Mouse (Mus musculus) heart, embryonic 15.5 days (tissue): ENCODE results near the gene Ccdc97. TPM values are rescaled to one million over a fixed set of nuclear protein-coding genes. Genes with fewer than 3 reads are reported as not detected.

Source experiments
- ATAC-seq: fragments of 200-750 bp; cut with Nextera tagmentation; replicated peaks from 2 replicates; pipeline ENCODE4 v1.8.0; 2017; ENCODE audit warnings: low read depth, moderate TSS enrichment; ENCODE audit not compliant: insufficient number of reproducible peaks, insufficient read depth, low FRiP score
- H3K27ac ChIP-seq: fragments of 300-500 bp; sonication (generic); 2 replicates; pipeline ENCODE4 v1.5.1; 2015; ENCODE audit warnings: mild to moderate bottlenecking, inconsistent platforms
- H3K27me3 ChIP-seq: fragments of 300-500 bp; sonication (generic); 2 replicates; pipeline ENCODE4 v1.6.1; 2015; ENCODE audit warnings: inconsistent platforms
- H3K36me3 ChIP-seq: fragments of 300-500 bp; sonication (generic); 2 replicates; pipeline ENCODE4 v1.6.1; 2015; ENCODE audit warnings: mild to moderate bottlenecking, inconsistent platforms
- H3K4me1 ChIP-seq: fragments of 300-500 bp; sonication (generic); replicated peaks from 2 replicates; pipeline ENCODE4 v1.6.1; 2015; ENCODE audit warnings: inconsistent platforms
- H3K4me2 ChIP-seq: fragments of 300-500 bp; sonication (generic); 2 replicates; pipeline ENCODE4 v1.6.1; 2015; ENCODE audit warnings: inconsistent platforms, mild to moderate bottlenecking, moderate library complexity
- H3K4me3 ChIP-seq: fragments of 300-500 bp; sonication (generic); 2 replicates; pipeline ENCODE4 v1.5.1; 2015; ENCODE audit warnings: mild to moderate bottlenecking, inconsistent platforms
- H3K9ac ChIP-seq: fragments of 300-500 bp; sonication (generic); 2 replicates; pipeline ENCODE4 v1.6.1; 2015; ENCODE audit warnings: mild to moderate bottlenecking, inconsistent platforms
- H3K9me3 ChIP-seq: fragments of 300-500 bp; sonication (generic); replicated peaks from 2 replicates; pipeline ENCODE4 v1.6.1; 2016; ENCODE audit warnings: inconsistent platforms
- WGBS: fragments of 180-500 bp; shearing (Covaris S2); methylation state at CpG from one replicate; pipeline ENCODE4 v1.1.7; 2015; ENCODE audit warnings: mixed read lengths; 5-methylcytosine and 5-hydroxymethylcytosine counted together
- polyA plus RNA-seq: library from polyadenylated mRNA; unstranded; fragments of >200 nt; fragmentation: Nextera tagmentation; extraction: Ambion mirVana; gene quantifications from 2 replicates; pipeline ENCODE4 v1.2.1, GENCODE M21; 2015

The Ccdc97 gene
- polyA plus RNA-seq, 1 experiment from 2014 or later = 17.6 TPM

DNA sequence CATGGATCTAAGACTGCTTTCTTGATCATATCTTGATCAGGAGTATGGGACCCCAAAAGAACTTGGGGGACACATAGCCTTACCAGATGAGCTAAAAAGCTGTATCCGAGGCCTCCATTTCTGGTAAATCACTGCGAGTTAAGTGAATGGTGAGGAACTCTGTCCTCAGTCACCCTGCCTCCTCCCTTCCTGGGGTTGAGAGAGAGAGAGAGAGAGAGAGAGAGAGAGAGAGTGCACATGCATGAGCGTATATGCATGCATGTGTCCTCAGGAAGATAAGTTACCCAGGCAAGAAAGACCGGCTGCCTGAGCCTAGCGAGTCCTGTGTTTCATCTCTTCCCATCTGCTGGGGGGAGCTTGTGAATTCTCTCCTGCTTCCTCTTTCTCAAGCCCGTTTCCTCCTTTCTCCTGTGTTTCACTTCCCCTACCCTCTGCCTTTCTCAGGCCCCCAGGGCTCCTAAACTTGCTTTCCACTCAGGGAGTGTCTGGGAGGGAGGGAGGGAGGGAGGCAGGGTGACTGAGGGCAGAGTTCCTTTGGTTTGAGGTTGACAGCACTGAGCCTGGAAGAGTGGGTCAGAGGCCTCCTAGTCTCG is 12.2 kb downstream of the Ccdc97 start:
- H3K4me1 ChIP-seq = peaks cover 68% of the 10 kb centered on the region
- no peak for ATAC-seq
- H3K27ac ChIP-seq = peak overlapping the region; percentile 81
- 0 out of 2 replicates have a peak, but pooled peaks cover 6% of the 10 kb centered on the region for H3K36me3 ChIP-seq
- no peaks in the 10 kb centered on the region for H3K9me3 ChIP-seq
- 48% methylated on average over 7 of the region's 7 CpGs for WGBS
- H3K4me3 ChIP-seq = no peak overlapping the region
- no peaks in the 10 kb centered on the region for H3K27me3 ChIP-seq
- no peak overlapping the region for H3K4me2 ChIP-seq
- H3K9ac ChIP-seq = no peak overlapping the region

DNA sequence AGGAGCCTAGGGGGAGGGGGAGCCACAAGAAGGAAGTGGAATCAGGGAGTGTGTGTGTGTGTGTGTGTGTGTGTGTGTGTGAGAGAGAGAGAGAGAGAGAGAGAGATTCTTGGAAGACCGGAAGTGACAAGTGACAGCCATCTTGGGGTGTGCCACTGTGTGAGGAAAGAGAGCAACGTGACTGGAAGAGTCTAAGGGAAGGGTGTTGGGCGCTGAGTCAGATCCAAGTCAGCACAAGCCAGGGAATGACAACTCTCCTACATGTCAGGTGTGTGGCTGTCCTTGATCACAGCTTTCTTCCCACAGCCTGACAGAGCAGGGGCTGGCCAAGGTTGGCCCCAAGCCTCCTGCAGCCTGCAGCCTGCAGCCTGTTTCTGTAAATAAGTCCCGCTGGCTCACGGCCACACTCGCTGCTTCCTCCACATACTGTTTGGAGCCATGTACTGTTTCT is 13.1 kb downstream of the Ccdc97 start:
- Histone ChIP-seq H3K36me3 (peaks cover 9% of the 10 kb centered on the region; the same call in 1 of the 2 replicates), H3K27ac (peak overlapping the region; percentile 81), H3K9ac (no peak overlapping the region), H3K27me3 (no peaks in the 10 kb centered on the region), H3K4me2 (0 out of 2 replicates have a peak overlapping the region, but pooled peaks have one; percentile 3), H3K9me3 (no peaks in the 10 kb centered on the region), H3K4me1 (peaks cover 59% of the 10 kb centered on the region), H3K4me3 (no peak overlapping the region)
- WGBS = 44% methylated on average over 6 of the region's 6 CpGs
- 0 out of 2 replicates have a peak, but pooled peaks have one; percentile 7 for ATAC-seq

DNA sequence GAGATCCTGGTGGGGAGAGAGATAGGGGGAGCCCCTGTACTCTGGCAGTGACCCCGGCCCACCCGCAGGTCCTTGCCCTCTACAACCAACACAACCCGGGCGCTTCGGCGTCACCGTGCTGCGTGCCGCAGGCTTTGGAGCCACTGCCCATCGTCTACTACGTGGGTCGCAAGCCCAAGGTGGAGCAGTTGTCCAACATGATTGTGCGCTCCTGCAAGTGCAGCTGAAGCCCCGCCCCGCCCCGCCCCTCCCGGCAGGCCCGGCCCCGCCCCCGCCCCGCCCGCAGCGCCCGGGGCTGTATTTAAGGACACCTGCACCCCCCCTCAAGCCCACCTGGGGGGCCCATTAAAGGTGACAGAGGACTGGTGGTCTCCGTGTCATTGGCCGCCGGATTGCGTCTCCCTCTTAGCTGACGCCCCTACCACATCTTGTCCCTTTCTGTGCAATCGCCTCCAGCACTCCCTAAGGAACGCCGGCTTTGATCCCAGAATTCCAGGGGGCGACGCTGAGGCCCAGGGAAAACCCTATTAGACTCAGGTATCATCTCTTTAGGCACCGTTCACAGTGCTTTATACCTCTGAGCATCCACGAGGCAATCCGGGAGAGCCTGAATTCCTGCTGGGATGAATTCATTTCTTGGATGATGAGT is 14.0 kb downstream of the Ccdc97 start:
- Histone ChIP-seq H3K4me3 (peak overlapping the region; percentile 33), H3K27ac (peak overlapping the region; percentile 38; the same call in 1 of the 2 replicates), H3K36me3 (peaks cover 12% of the 10 kb centered on the region; the same call in 1 of the 2 replicates), H3K9ac (no peak overlapping the region), H3K4me1 (peaks cover 49% of the 10 kb centered on the region), H3K27me3 (no peaks in the 10 kb centered on the region), H3K9me3 (no peaks in the 10 kb centered on the region), H3K4me2 (peak overlapping the region; percentile 62)
- ATAC-seq = no peak
- WGBS = 14% methylated on average over 37 of the region's 37 CpGs

DNA sequence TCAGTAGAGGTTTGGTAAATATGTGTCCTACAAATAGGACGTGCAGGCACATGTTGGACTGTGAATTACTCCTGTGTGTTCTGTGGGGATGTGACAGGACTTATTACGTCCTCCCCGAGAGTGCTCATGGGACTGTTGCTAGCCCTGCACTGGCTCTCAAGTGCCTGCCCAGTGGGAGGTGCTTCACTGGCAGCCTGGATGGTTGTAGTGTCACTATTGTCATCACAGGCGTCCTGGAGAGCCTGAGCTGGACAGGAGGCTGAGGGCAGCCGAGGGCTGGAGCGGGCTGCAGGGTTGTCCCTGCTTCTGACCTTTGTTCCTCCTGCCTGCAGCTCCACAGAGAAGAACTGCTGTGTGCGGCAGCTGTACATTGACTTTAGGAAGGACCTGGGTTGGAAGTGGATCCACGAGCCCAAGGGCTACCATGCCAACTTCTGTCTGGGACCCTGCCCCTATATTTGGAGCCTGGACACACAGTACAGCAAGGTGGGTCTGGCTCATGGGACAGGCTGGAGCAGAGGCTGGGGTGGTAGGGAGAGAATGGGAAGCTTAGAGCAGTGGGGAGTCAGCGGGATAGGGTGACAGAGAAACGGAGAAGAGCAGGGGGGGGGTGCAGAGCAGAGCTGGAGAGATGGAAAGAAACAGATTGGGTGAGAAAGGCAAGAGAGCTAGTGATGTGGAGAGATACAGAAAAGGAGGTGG is 14.9 kb downstream of the Ccdc97 start:
- Histone ChIP-seq H3K4me3 (no peak overlapping the region), H3K27ac (no peak overlapping the region)

DNA sequence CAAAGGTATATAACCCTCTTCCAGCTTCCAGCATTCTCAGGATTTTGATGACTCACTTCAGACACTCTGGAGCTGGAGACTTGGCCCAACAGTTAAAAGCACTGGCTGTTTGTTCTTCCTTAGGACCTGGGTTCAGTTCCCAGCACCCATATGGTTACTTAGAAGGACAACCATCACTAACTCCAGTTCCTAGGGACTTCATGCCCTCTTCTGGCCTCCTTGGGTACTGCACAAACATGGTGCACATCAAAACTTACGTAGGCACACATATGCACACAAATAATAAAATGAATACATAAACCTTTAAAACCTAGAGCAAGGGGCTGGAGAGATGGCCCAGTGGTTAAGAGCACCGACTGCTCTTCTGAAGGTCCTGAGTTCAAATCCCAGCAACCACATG is 16.5 kb downstream of the Ccdc97 start:
- Histone ChIP-seq H3K27me3 (no peaks in the 10 kb centered on the region), H3K4me1 (peaks cover 37% of the 10 kb centered on the region), H3K4me3 (no peak overlapping the region), H3K27ac (no peak overlapping the region), H3K4me2 (no peak overlapping the region), H3K9ac (no peak overlapping the region), H3K9me3 (no peaks in the 10 kb centered on the region), H3K36me3 (peaks cover 12% of the 10 kb centered on the region; the same call in 1 of the 2 replicates)
- no peak for ATAC-seq
- WGBS = 87% methylated on average over 2 of the region's 2 CpGs

More for the DNA sequence above, 14.9 kb downstream of the Ccdc97 start:
- WGBS = 24% methylated on average over 10 of the region's 10 CpGs
- no peak overlapping the region for H3K9ac ChIP-seq
- H3K4me1 ChIP-seq = peaks cover 45% of the 10 kb centered on the region
- H3K4me2 ChIP-seq = peak overlapping the region; percentile 62
- H3K36me3 ChIP-seq = peaks cover 12% of the 10 kb centered on the region; the same call in 1 of the 2 replicates
- ATAC-seq = no peak
- H3K27me3 ChIP-seq = no peaks in the 10 kb centered on the region
- H3K9me3 ChIP-seq = no peaks in the 10 kb centered on the region

DNA sequence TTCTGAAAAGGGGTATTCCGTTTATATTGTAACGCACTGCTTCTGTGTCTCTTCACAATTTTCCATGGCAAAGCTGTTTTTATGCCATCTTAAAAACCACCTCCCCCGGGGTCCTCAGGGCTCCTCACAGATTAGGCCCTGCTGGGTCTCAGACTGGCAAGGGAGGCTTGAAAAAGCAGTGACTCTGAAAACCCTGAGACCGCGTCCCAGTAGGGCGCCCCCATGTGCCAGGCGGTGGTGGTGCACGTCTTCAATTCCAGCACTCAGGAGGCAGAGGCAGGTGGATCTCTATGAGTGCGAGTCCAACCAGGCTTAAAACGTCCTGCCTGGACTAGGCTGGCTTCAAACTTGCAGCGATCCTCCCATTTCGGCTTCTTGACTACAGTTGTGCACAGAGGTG is 18.2 kb downstream of the Ccdc97 start:
- Histone ChIP-seq H3K4me1 (peaks cover 25% of the 10 kb centered on the region), H3K4me2 (no peak overlapping the region), H3K36me3 (peaks cover 17% of the 10 kb centered on the region; the same call in 1 of the 2 replicates), H3K27me3 (no peaks in the 10 kb centered on the region), H3K4me3 (no peak overlapping the region), H3K27ac (no peak overlapping the region), H3K9ac (no peak overlapping the region), H3K9me3 (no peaks in the 10 kb centered on the region)
- WGBS = 73% methylated on average over 12 of the region's 12 CpGs
- no peak for ATAC-seq

DNA sequence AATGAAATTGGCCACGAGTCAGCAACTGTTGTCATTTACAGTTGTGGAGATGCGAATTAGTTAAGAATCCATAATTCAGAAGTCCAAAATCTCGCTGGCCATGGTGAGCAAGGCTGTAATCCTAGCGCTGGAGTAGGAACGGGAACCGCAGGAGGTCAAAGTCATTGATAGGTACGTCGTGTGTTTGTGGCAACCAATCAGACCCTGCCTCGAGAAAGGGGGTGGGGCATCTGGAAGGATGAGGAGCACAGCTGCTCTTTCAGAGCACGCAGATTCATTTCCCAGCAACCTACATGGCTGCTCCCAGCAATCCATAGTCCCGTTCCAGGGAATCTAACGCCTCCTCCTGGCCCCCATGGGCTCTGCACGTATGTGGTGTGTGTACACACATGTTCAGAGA is 19.0 kb downstream of the Ccdc97 start:
- H3K4me2 ChIP-seq = no peak overlapping the region
- H3K4me1 ChIP-seq = peaks cover 16% of the 10 kb centered on the region
- H3K9ac ChIP-seq = no peak overlapping the region
- ATAC-seq = no peak
- no peak overlapping the region for H3K4me3 ChIP-seq
- H3K9me3 ChIP-seq = no peaks in the 10 kb centered on the region
- WGBS = 61% methylated on average over 13 of the region's 13 CpGs
- H3K27me3 ChIP-seq = no peaks in the 10 kb centered on the region
- H3K27ac ChIP-seq = no peak overlapping the region
- H3K36me3 ChIP-seq = peaks cover 17% of the 10 kb centered on the region; the same call in 1 of the 2 replicates

DNA sequence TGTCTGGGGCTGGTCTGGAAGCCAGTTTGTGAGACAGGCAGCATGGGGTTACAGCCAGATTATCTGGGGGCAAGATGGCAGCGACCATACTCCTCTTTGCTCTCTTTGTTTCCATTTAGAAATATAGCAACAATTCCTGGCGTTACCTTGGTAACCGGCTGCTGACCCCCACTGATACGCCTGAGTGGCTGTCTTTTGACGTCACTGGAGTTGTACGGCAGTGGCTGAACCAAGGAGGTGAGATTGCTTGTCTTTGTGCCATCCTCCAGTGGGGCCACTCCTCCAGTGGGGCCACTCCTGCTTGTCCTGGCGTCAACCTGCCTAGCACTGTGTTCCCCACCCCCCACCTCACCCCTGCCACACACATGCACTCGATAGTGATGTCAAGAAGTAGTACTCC is 24.8 kb downstream of the Ccdc97 start:
- ATAC-seq = no peak
- no peaks in the 10 kb centered on the region for H3K9me3 ChIP-seq
- H3K4me3 ChIP-seq = no peak overlapping the region
- WGBS = 72% methylated on average over 8 of the region's 8 CpGs
- no peak overlapping the region for H3K27ac ChIP-seq
- no peak overlapping the region for H3K4me2 ChIP-seq
- H3K36me3 ChIP-seq = peaks cover 4% of the 10 kb centered on the region; the same call in 1 of the 2 replicates
- H3K9ac ChIP-seq = no peak overlapping the region
- peaks cover 9% of the 10 kb centered on the region for H3K4me1 ChIP-seq
- H3K27me3 ChIP-seq = peaks cover 11% of the 10 kb centered on the region; the same call in 1 of the 2 replicates

DNA sequence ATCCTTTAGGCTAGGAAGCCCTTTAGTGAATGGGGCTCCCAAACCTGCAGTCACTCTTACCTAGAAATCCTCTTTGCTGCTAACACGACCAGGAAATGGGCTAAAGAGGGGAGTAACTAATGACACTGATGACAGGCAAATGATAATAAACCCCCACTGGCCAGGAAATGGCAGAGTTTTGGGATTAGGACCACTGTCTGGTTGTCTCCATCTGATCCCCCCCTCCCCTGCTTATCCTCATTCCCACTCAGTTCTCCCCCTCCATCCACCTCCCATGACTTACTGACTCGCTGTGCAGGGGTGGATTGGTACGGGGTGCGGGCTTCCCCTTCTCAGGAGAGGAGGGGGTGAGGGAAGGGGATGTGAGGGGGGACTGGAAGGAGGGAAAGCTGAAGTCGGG is 28.8 kb downstream of the Ccdc97 start:
- peak overlapping the region; percentile 89 for H3K27ac ChIP-seq
- H3K9ac ChIP-seq = no peak overlapping the region
- H3K4me3 ChIP-seq = peak overlapping the region; percentile 77
- no peaks in the 10 kb centered on the region for H3K9me3 ChIP-seq
- no peaks in the 10 kb centered on the region; the same call in 1 of the 2 replicates for H3K36me3 ChIP-seq
- peak overlapping the region; percentile 88 for H3K4me2 ChIP-seq
- no peak for ATAC-seq
- 40% methylated on average over 5 of the region's 5 CpGs for WGBS
- H3K4me1 ChIP-seq = peaks cover 34% of the 10 kb centered on the region
- H3K27me3 ChIP-seq = peaks cover 11% of the 10 kb centered on the region; the same call in 1 of the 2 replicates

DNA sequence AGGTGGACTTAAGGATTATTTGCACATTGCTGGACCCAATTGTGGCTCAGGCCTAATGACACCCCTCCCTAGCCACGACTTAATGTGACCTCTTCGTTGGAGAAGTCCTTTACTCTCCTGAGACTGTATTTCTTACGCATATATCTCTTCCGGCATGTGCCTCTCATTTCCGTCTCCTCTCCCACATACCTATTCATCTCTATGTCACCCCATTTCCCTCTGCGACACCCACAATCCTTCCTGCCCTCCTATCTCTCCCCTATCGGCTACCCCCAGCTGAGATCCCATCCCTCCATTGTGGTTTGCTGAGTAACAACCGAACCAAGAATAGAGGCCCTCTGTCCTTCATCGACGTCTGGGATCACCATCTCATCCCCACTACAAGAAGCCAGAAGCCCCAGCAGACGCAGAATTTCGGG is 29.3 kb downstream of the Ccdc97 start:
- peaks cover 11% of the 10 kb centered on the region; the same call in 1 of the 2 replicates for H3K27me3 ChIP-seq
- WGBS = 6% methylated on average over 12 of the region's 12 CpGs
- peak overlapping the region; percentile 77 for H3K4me3 ChIP-seq
- peaks cover 34% of the 10 kb centered on the region for H3K4me1 ChIP-seq
- H3K9ac ChIP-seq = 0 out of 2 replicates have a peak overlapping the region, but pooled peaks have one; percentile 81
- H3K9me3 ChIP-seq = no peaks in the 10 kb centered on the region
- peak overlapping the region; percentile 89 for H3K27ac ChIP-seq
- peak overlapping the region; percentile 88 for H3K4me2 ChIP-seq
- no peak for ATAC-seq
- H3K36me3 ChIP-seq = no peaks in the 10 kb centered on the region; the same call in 1 of the 2 replicates
